Mouse (Mus musculus) kidney, postnatal 0 days (tissue): ENCODE data around the gene Gm10721. TPM values are rescaled to one million over a fixed set of nuclear protein-coding genes. Genes with fewer than 3 reads are reported as not detected.
"Not testable (repeated sequence)": the region's sequence is repeated elsewhere in the genome, so short reads cannot be mapped to it uniquely, and the experiment has no call there.

Experiments
- ATAC-seq: fragments of 200-750 bp; cut with Nextera tagmentation; replicated peaks from 2 replicates; pipeline ENCODE4 v1.8.0; 2017; ENCODE audit warnings: low read depth, moderate number of reproducible peaks, moderate TSS enrichment, moderate library complexity; ENCODE audit not compliant: low FRiP score
- DNase-seq: peaks from one replicate; pipeline ENCODE4 v3.0.0-alpha.2; 2016; ENCODE audit warnings: low spot score
- H3K27ac ChIP-seq: fragments of 300-500 bp; sonication (generic); 2 replicates; pipeline ENCODE4 v1.5.1; 2014; ENCODE audit warnings: mild to moderate bottlenecking
- H3K27me3 ChIP-seq: fragments of 300-500 bp; sonication (generic); 2 replicates; pipeline ENCODE4 v1.6.1; 2014; ENCODE audit warnings: low read length, mixed read lengths; ENCODE audit not compliant: insufficient read depth
- H3K36me3 ChIP-seq: fragments of 300-500 bp; sonication (generic); 2 replicates; pipeline ENCODE4 v1.6.1; 2014; ENCODE audit warnings: low read length, mixed read lengths; ENCODE audit not compliant: insufficient read depth
- H3K4me1 ChIP-seq: fragments of 300-500 bp; sonication (generic); replicated peaks from 2 replicates; pipeline ENCODE4 v1.6.1; 2014; ENCODE audit warnings: antibody characterized with exemption, low read length, mixed read lengths; ENCODE audit not compliant: insufficient read depth
- H3K4me2 ChIP-seq: fragments of 300-500 bp; sonication (generic); 2 replicates; pipeline ENCODE4 v1.6.1; 2014; ENCODE audit warnings: mild to moderate bottlenecking, low read length, moderate library complexity, mixed read lengths
- H3K4me3 ChIP-seq: fragments of 300-500 bp; sonication (generic); replicated peaks from 2 replicates; pipeline ENCODE4 v1.5.1; 2014; ENCODE audit warnings: low read depth, low read length
- H3K9ac ChIP-seq: fragments of 300-500 bp; sonication (generic); 2 replicates; pipeline ENCODE4 v1.6.1; 2014; ENCODE audit warnings: low read depth, low read length
- H3K9me3 ChIP-seq: fragments of 300-500 bp; sonication (generic); replicated peaks from 2 replicates; pipeline ENCODE4 v1.6.1; 2016; ENCODE audit warnings: low read length, inconsistent platforms, mixed read lengths
- WGBS: fragments of 180-500 bp; shearing (Covaris S2); extraction: QIAGEN DNeasy Blood & Tissue Kit; methylation state at CpG from one replicate; pipeline ENCODE4 v1.1.7; 2014; 5-methylcytosine and 5-hydroxymethylcytosine counted together
- polyA plus RNA-seq: library from polyadenylated mRNA; unstranded; fragments of >200 nt; fragmentation: Nextera tagmentation; extraction: Ambion mirVana; gene quantifications from 2 replicates; pipeline ENCODE4 v1.2.1, GENCODE M21; 2015

Gene Gm10721
- polyA plus RNA-seq, 1 experiment from 2014 or later = not detected

DNA sequence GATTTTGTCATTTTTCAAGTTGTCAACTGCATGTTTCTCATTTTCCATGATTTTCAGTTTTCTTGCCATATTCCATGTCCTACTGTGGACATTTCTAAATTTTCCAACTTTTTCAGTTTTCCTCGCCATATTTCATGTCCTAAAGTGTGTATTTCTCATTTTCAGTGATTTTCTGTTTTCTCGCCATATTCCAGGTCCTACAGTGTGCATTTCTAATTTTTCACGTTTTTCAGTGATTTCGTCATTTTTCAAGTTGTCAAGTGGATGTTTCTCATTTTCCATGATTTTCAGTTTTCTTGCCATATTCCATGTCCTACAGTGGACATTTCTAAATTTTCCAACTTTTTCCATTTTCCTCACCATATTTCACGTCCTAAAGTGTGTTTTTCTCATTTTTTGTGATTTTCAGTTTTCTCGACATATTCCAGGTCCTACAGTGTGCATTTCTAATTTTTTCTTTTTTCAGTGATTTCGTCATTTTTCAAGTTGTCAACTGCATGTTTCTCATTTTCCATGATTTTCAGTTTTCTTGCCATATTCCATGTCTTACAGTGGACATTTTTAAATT, 802 bp upstream of the Gm10721 start:
- not testable (repeated sequence) for H3K9me3 ChIP-seq, H3K9ac ChIP-seq, H3K4me2 ChIP-seq, H3K36me3 ChIP-seq, H3K27me3 ChIP-seq, H3K4me1 ChIP-seq, H3K4me3 ChIP-seq, DNase-seq, H3K27ac ChIP-seq, ATAC-seq
- WGBS = 82% methylated on average over 2 of the region's 7 CpGs

GRCm38 (mm10) chr9:3015354-3015753, 2.4 kb downstream of the Gm10721 start, which contains the start of gene Gm10720:
TSS of gene Gm10720 (plus strand) at chr9:3015654.
- not testable (repeated sequence) for H3K36me3 ChIP-seq, H3K4me2 ChIP-seq, H3K4me1 ChIP-seq, DNase-seq, H3K9ac ChIP-seq, H3K9me3 ChIP-seq, H3K27me3 ChIP-seq, H3K27ac ChIP-seq, H3K4me3 ChIP-seq, ATAC-seq
- WGBS = 67% methylated on average over 4 of the region's 9 CpGs

- DNase-seq = not testable (repeated sequence)
- 69% methylated on average over 4 of the region's 6 CpGs for WGBS
These were observed 3.0 kb downstream of the Gm10721 start for GRCm38 (mm10) chr9:3015896-3016295.

DNA sequence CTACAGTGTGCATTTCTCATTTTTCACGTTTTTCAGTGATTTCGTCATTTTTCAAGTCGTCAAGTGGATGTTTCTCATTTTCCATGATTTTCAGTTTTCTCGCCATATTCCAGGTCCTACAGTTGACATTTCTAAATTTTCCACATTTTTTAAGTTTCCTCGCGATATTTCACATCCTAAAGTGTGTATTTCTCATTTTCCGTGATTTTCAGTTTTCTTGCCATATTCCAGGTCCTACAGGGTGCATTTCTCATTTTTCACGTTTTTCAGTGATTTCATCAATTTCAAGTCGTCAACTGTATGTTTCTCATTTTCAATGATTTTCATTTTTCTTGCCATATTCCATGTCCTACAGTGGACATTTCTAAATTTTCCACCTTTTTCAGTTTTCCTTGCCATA, 4.2 kb downstream of the Gm10721 start, which contains the start of gene Gm10719:
Gm10719 (plus strand) TSS at position 301 of the 400 bp plus-strand sequence.
- H3K27me3 ChIP-seq, H3K4me2 ChIP-seq, H3K9me3 ChIP-seq, H3K36me3 ChIP-seq, DNase-seq, H3K4me3 ChIP-seq, ATAC-seq, H3K4me1 ChIP-seq, H3K27ac ChIP-seq, H3K9ac ChIP-seq: not testable (repeated sequence)
- 83% methylated on average over 1 of the region's 9 CpGs for WGBS

More at GRCm38 (mm10) chr9:3015896-3016295, 3.0 kb downstream of the Gm10721 start:
- not testable (repeated sequence) for H3K4me1 ChIP-seq, H3K36me3 ChIP-seq, ATAC-seq, H3K9ac ChIP-seq, H3K4me3 ChIP-seq, H3K9me3 ChIP-seq, H3K27me3 ChIP-seq, H3K4me2 ChIP-seq, H3K27ac ChIP-seq

GRCm38 (mm10) chr9:3018944-3019343, 6.0 kb downstream of the Gm10721 start:
- H3K27me3 ChIP-seq, H3K9me3 ChIP-seq, ATAC-seq, H3K9ac ChIP-seq, H3K4me1 ChIP-seq, H3K27ac ChIP-seq, H3K4me3 ChIP-seq, H3K36me3 ChIP-seq, H3K4me2 ChIP-seq, DNase-seq: not testable (repeated sequence)
- WGBS = 68% methylated on average over 9 of the region's 9 CpGs

GRCm38 (mm10) chr9:3019835-3020727, 7.1 kb downstream of the Gm10721 start:
- H3K4me1 ChIP-seq, H3K4me3 ChIP-seq, H3K27me3 ChIP-seq, H3K9me3 ChIP-seq, H3K9ac ChIP-seq, DNase-seq, H3K27ac ChIP-seq, H3K36me3 ChIP-seq, H3K4me2 ChIP-seq: not testable (repeated sequence)
- WGBS = 82% methylated on average over 11 of the region's 19 CpGs
- peak; percentile 50 for ATAC-seq

- 69% methylated on average over 9 of the region's 13 CpGs for WGBS
- not testable (repeated sequence) for H3K27ac ChIP-seq, H3K27me3 ChIP-seq, H3K9ac ChIP-seq, H3K4me2 ChIP-seq, H3K4me3 ChIP-seq, H3K36me3 ChIP-seq, H3K9me3 ChIP-seq, ATAC-seq, H3K4me1 ChIP-seq
- DNase-seq = peak; percentile 1
These were observed 9.5 kb downstream of the Gm10721 start for GRCm38 (mm10) chr9:3022316-3023008.

DNA sequence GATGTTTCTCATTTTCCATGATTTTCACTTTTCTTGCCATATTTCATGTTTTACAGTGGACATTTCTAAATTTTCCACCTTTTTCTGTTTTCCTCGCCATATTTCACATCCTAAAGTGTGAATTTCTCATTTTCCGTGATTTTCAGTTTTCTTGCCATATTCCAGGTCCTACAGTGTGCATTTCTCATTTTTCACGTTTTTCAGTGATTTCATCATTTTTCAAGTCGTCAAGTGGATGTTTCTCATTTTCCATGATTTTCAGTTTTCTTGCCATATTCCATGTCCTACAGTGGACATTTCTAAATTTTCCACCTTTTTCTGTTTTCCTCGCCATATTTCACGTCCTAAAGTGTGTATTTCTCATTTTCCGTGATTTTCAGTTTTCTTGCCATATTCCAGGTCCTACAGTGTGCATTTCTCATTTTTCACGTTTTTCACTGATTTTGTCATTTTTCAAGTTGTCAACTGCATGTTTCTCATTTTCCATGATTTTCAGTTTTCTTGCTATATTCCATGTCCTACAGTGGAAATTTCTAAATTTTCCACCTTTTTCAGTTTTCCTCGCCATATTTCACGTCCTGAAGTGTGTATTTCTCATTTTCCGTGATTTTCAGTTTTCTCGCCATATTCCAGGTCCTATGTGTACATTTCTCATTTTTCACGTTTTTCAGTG, 10.5 kb downstream of the Gm10721 start, which contains the start of gene Gm10718:
Gm10718 (plus strand) TSS at position 236 of the 673 bp plus-strand sequence.
- not testable (repeated sequence) for H3K4me2 ChIP-seq, H3K4me1 ChIP-seq, DNase-seq, H3K9me3 ChIP-seq, H3K27me3 ChIP-seq, ATAC-seq, H3K9ac ChIP-seq, H3K4me3 ChIP-seq, H3K27ac ChIP-seq, H3K36me3 ChIP-seq
- WGBS = 74% methylated on average over 9 of the region's 13 CpGs
